Mouse (Mus musculus) gastrocnemius, adult 2 months (tissue): ENCODE measurements around the gene Evi5. TPM values are rescaled to one million over a fixed set of nuclear protein-coding genes. Genes with fewer than 3 reads are reported as not detected.

Experiments used
- DNase-seq: peaks from one replicate; pipeline ENCODE4 v3.0.0; 2022
- H3K27ac ChIP-seq: fragments of 200-600 bp; 2 replicates; pipeline ENCODE4 v1.8.1; 2022; ENCODE audit warnings: mild to moderate bottlenecking
- H3K4me3 ChIP-seq: fragments of 200-600 bp; 2 replicates; pipeline ENCODE4 v1.8.1; 2022; ENCODE audit warnings: mild to moderate bottlenecking, moderate library complexity
- CTCF ChIP-seq: fragments of 200-600 bp; IDR thresholded peaks from 2 replicates; pipeline ENCODE4 v1.8.1; 2022; ENCODE audit warnings: antibody characterized with exemption, mild to moderate bottlenecking, moderate library complexity
- intact Hi-C: fragments of 180-260 bp; cut with DNase I; formaldehyde crosslinking; loops from one replicate; pipeline ENCODE4 v1.15.1; 2025
- total RNA-seq, 2 experiments: library from RNA; stranded (reverse); gene quantifications; 2 replicates each; pipeline ENCODE4 v1.2.3; 2021

Gene Evi5
- total RNA-seq, 2 experiments from 2014 or later = 16.6 to 17.5 TPM

DNA sequence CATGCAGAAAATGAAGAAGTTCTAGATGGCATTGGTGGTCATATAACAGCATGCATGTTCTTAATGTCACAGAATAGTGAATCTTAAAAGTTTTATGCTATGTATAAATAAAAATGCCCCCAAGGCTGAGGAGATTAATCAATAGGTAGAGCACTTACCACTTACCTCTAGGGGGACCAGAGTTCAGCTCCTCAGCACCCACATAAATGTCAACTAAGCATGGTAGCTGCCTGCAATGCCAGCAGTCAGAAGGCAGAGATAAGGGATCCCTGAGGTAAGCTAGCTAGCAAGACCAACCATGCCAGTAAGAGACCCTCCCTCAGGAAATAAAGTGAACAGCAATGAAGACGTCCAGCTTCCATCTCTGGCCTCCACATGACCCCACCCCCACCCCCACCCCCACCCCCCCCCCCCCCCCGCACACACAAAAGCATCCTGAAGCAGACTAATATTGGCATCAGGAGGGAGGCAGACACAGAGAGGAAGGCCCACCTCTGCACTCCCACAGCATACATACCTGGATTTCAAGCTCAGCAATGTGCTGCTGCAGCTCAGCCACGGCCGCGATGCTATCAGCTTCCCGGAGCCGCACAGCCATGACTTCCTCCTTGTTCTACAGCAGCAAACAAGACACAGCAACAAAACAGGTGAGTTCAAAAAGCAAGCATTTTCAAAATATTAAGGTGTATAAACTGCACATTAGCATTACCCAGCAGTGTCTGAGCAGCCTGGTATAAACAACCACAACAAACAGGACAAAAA lies 87.0 kb downstream of the Evi5 start:
- intact Hi-C loops = no loop called here
- no peak for DNase-seq
- Histone ChIP-seq H3K4me3 (no peak overlapping the region), H3K27ac (no peak overlapping the region)
- no peak for TF ChIP-seq CTCF

DNA sequence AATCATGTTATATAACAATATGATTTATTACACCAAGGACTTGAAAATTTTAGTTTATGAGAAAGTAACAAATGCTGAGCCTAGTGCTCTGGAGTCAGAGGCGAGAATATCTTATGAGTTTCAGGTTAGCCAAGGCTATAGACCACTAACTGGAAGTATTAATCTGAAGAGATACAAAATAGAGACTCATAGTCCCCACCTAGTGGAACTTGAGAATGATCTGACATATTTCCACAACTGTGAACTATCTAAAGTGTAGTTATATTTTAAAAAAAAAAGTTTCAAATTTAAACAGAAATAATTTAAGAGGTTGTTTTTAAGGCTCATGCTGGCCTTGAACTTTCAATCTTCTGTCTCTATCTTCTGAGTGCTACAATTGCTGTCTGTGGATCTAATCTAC lies 92.5 kb downstream of the Evi5 start:
- DNase-seq = no peak
- intact Hi-C loops = no loop called here
- no peak for TF ChIP-seq CTCF
- no peak overlapping the region for H3K27ac ChIP-seq
- H3K4me3 ChIP-seq = no peak overlapping the region

DNA sequence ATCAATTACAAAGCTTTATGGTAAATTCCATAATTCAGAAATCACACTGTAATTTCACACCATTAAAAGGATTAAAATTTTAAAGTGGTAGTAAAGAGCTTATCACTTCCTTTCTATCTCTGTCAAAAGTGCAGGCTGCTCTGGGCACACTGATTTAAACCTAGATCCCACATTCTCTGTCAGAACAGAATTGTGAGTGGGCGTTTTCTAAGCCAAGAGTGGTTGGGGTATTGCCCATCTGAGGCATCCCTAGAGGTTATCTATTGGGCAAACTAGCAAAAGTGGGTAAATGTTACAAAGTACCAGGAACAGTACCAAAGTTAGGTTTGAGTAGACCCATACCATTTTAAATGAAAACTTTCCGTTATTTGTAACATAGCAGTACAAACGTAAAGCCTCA lies 96.1 kb downstream of the Evi5 start:
- DNase-seq = no peak
- no peak for TF ChIP-seq CTCF
- Histone ChIP-seq H3K27ac (no peak overlapping the region), H3K4me3 (no peak overlapping the region)
- intact Hi-C loops = no loop called here

DNA sequence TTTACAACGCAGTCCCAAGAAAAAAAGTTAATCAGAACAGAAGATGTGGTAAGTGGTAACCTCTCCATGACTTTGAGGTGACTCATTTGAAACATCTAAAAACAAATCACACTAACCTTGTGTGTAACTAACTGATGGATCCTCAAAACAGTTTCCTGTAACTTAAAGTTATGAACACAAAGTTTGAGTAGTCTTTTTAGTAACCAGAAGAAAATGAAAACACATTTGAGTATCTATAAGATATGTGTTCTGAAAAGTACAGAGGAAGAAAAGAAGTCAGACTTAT lies 97.4 kb downstream of the Evi5 start:
- H3K27ac ChIP-seq = no peak overlapping the region
- no peak for DNase-seq
- no peak overlapping the region for H3K4me3 ChIP-seq
- intact Hi-C loops = no loop called here
- TF ChIP-seq CTCF = no peak

DNA sequence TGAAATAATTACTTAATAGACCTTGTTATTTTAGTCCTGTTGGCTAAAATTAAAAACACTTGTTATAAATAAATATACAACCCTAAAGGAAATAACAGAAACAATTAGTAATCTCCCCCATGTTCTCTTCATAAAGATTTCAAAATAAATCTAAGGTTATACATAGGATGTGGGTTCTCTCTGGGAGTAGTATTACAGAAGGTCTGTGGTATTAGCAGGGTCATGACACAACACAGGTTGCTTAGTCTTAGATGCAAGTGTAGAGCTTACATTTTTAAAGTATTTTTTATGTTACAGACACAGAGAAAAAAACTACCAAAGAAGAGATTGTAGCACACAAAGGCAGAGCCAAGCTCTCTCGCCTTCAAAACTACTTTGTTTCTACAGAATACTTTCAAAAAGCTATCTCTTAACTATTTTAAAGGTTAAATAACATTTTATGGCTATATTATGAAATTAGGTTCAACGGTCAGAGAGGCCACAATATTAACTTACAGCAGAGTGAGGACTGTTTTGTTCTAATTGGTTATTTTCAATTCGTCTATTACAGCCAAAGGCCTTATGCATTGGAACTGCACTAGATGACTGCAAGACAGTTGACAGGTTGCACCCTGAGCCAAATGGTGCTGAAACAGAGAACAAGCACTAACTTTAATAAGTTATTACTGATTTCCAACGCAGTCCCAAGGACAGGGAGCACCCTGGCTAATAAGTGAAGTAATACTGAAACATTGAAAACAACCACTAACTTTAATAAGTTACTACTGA lies 97.9 kb downstream of the Evi5 start:
- intact Hi-C loops = no loop called here
- DNase-seq = no peak
- TF ChIP-seq CTCF = no peak

DNA sequence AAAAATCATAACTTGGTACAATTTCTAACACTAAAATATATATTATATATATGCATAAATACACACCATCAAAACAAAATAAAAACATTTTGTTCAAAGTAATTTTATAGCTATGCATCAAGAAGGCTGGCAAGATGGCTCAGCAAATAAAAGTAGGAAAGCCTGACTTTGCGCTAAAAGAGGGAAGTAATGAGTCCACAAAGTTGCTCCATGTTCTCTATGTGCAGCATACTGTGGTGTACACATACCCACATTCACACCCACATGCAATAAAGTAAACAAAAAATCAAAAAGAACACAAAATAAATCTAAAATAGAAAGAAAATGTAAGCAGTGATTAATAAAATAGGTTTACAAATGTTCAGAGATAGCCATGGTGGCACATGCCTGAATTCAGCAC lies 99.0 kb downstream of the Evi5 start:
- Histone ChIP-seq H3K4me3 (no peak overlapping the region), H3K27ac (no peak overlapping the region)
- no peak for TF ChIP-seq CTCF
- DNase-seq = no peak
- intact Hi-C loops = no loop called here

More for the DNA sequence above, 97.9 kb downstream of the Evi5 start:
- Histone ChIP-seq H3K27ac (no peak overlapping the region), H3K4me3 (no peak overlapping the region)

DNA sequence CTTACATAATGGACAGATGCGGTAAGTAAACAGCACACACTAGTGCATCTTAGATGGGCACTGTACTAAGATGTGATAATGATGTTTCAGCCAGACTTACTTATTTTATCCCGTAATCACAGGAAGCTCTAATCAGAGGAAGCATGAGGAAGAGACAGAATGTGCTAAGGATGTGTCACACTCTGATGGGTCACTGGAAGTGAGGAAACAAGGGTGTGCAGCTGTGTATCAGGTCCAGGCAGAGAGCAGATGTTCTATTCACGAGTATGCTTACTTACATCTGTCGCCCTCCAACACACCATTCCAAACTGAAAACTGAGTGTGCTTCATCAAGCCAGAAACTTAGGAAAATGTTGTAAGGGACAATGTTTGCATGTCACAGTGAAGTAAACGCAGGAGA lies 102.9 kb downstream of the Evi5 start:
- Histone ChIP-seq H3K4me3 (no peak overlapping the region), H3K27ac (no peak overlapping the region)
- DNase-seq = no peak
- intact Hi-C loops = no loop called here
- TF ChIP-seq CTCF = no peak

DNA sequence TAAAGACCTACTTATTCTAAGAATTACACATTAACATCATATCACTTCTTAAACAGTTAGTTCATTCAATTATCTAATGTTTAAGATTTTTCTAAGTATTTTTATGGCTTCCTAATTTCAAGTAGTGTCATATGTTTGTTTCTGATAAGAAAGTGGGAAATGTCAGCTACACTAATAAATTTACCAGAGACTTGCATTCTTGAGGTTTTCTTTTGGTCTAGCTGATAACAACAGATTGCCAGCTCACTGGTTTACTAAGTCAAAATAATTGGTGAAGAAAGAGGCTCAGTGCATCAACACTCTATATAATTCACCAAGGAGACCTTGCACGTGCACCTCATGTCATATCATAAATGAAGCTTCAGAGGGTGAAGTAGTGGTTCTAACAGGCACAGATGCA lies 106.7 kb downstream of the Evi5 start:
- no peak for TF ChIP-seq CTCF
- Histone ChIP-seq H3K4me3 (no peak overlapping the region), H3K27ac (no peak overlapping the region)
- intact Hi-C loops = no loop called here
- DNase-seq = no peak

DNA sequence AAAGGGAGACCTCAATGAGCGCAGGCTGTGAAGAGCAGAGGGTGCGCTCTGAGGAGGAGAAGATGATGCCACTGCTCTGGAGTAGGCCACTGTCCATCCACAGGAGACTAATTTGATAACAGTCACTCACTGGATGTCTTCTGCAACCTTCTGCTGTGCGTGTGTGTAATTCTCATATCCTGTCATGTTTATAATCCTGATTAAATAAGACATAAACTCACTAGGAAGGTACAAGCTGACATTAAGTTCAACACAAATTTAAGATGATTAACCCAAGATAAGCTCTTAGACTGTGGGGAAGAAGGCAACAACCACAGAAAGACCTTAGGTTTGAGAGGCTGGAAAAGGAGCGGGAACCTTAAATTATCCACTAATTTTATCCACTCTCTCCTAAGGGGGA lies 109.0 kb downstream of the Evi5 start:
- intact Hi-C loops = no loop called here
- DNase-seq = no peak
- TF ChIP-seq CTCF = no peak
- no peak overlapping the region for H3K27ac ChIP-seq
- no peak overlapping the region for H3K4me3 ChIP-seq

DNA sequence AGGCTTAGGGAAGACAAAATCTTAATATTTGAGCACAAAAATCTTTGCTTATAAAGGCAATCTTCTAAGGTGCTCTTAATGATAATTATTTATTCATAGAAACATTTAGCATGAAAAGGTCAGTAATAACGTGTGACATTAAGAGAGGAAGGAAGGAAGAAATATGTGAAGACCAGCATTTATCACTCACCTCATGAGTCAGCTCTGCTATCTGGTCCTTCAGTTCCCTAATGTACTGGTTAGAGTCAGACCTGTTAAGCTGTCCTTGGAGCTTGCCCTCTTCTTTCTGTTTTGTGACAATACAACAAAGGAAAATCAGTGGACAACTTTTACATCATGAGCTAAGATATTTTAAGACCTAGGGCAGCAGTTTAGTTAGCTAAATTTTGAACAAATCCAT lies 110.4 kb downstream of the Evi5 start:
- intact Hi-C loops = no loop called here
- no peak for TF ChIP-seq CTCF
- no peak overlapping the region for H3K4me3 ChIP-seq
- H3K27ac ChIP-seq = no peak overlapping the region
- DNase-seq = no peak

DNA sequence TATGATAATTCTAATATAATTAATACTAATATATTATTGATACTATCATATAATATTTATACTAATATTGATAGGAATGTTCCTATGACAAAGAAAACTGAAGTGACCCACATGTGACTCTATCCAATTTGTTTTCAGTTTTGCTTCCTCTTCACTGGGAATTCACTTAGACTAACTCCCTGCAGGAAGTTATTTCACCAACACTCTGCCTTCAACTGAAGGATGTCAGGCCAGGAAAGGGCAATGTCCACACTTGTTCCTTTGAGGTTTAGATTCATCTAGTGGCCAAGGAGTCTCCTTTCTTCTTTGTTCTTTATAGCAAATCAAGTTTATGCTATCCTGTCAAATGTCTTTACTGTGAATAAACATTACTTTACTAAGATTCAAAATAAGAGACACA lies 111.2 kb downstream of the Evi5 start:
- intact Hi-C loops = no loop called here
- H3K4me3 ChIP-seq = no peak overlapping the region
- H3K27ac ChIP-seq = no peak overlapping the region
- DNase-seq = no peak
- TF ChIP-seq CTCF = no peak

DNA sequence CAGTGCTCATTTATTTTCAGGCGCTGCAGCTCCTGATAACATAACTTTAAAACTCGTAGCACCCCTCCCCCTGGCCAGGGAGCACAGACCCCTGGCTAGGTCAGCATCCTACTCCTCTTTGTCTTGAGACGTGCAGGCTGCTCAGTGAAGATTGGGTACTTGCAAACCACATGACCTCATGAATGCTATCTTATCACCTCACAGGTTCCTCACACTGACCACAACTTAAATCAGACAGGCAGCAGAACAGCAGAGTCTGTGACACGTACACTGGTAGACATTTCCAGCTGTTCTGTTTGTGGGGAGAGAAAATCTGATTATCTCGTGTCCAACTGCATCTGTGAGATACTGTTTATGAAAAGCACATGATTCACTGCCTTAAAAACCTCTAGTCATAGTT lies 115.8 kb downstream of the Evi5 start:
- intact Hi-C loops = no loop called here
- no peak for DNase-seq
- no peak overlapping the region for H3K27ac ChIP-seq
- no peak for TF ChIP-seq CTCF
- no peak overlapping the region for H3K4me3 ChIP-seq

DNA sequence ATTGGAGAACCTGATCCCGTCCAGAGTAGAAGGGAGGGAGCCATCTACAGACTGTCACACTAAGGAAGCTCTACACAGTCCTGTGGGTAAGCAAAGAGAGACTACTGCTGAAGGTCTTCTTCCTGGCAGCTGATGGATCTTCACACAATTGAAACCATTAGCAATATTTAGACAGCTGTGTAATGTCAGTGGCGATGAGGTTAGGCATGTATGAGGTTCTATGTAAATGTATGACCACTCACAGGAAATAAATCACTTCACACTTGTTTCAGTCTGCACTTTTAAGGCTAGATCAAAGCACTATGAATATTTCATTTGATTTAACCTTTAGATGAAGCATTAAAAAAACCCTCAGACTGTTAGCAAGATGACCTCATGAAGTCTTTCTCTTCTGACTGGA lies 118.8 kb downstream of the Evi5 start:
- H3K27ac ChIP-seq = no peak overlapping the region
- no peak overlapping the region for H3K4me3 ChIP-seq
- no peak for DNase-seq
- intact Hi-C loops = no loop called here
- TF ChIP-seq CTCF = no peak

DNA sequence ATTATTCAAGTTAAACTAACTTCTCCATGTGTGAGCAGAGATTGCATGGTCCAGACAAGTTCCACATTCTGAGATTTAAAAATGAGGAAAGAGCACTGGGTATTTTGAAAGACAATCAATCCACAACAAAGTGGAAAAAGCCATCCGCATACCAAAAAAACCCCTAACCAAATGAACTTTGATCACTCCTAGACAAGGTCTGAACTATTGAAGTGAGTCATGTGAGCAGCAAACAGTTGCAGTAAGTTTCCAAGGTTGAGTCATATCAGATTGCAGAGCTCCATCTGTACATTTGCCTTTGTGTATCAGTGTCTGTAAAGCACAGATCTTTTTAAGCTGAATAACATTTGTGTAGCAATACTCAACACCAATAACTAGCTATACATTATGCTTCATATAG lies 120.2 kb downstream of the Evi5 start:
- DNase-seq = no peak
- H3K27ac ChIP-seq = no peak overlapping the region
- intact Hi-C loops = no loop called here
- no peak for TF ChIP-seq CTCF
- H3K4me3 ChIP-seq = no peak overlapping the region
